Mouse (Mus musculus) c-Kit-positive CD71-negative TER-119-negative erythroid progenitor cells, embryonic 14.5 days (primary cell): ENCODE results near the gene Slc1a2.
A peak's percentile ranks its signal among the peaks of the same experiment; 100 is the strongest.

Experiments used
- DNase-seq: peaks from one replicate; pipeline ENCODE4 v3.0.0-alpha.2; 2013; ENCODE audit warnings: low read depth

Slc1a2 gene

DNA sequence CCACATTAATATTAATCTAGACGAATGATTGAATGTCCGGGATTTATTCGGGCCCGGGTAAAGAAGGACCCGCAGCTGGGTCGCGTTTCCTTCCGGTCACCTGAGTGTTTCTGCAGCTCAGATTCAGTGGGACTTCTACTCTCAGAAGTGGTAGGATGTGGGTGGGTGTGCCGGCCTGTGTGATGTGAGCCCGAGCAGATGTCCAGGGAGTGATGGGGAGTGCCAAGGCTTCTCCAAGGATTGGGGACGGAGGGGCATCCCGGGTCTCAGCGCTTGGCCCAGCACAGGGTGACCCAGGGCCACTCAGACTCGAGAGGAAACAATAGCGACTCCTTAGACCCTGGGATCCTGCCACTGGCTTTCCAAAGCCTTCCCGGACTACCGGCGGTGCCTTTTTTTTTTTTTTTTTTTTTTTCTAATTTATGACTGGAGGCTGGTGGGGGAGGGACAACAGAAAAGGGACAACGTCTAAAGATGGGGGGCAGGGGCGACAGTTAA is at the start of gene Slc1a2:
TSS of gene Slc1a2 (plus strand) at position 497 of the 498 bp plus-strand sequence.
- DNase-seq, result no peak

DNA sequence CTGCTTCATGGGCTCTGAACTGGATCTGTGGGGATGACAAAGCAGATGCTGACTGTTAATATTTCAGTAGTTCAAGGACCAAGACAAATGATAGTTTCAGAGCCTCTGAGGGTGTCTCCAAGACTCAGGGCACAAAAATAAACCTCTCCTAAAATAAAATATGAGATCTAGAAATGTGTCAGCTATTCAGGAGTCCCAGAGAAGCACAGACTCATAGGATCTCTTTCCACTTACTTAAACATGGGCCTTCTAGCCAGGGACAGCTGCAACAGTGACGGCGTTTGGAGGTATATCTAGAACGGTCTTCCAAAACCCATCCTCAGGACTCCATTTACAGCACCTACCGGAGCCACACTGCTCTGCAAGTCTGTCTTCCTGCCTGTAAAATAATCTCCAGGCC is 48.0 kb upstream of the Slc1a2 start:
- DNase-seq, result no peak

DNA sequence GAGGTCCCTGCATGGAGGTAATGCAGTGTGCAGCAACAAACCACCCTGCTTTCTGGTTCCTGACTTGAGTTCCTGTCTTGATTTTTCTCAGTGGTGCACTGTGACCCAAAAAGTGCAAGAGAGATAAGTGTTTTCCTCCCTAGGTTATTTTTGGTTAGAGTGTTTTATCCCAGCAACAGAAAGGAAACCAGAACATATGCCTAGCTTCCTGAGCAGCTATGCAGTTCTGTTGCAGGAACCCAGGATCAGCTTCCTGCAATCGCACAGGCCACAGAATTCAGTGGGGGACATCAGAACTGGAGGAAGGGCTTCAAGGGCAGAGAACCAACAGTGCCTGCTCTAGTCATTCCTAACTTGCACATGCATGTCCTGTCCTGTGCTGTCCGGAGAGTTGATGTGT is 41.8 kb upstream of the Slc1a2 start:
- DNase-seq, result no peak

DNA sequence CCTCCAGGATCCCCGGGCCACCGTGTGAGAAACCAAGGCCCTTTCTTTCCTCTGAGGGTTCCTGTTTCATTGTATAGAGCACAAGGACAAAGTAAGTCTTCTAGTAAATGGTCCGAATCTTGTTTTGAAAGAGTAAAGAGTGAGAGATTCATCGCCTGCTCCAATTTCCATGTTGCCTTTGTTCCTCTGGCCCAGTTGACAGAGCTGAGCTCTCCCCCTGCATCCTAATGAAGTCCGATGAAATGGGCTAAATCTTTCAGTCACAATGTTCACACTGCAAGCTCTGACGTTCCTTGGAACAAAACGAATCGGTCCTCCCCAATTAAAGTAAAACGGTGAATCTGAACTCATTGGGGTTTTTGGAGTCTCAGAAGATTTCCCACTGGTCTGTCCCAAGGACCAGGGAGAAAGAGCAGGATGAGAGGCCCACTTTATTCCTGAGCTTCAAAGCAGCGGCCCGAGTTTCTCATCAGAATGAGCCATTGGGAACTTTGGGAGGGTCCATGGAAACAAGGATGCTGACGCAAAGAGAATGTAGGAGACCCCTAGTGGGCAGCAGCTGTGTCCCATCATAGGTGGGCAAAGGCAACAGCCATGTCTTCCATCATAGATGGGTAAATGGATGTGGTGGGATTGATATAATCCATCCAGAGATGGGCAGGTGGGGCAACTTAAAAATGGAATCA is 37.6 kb upstream of the Slc1a2 start:
- no peak for DNase-seq

DNA sequence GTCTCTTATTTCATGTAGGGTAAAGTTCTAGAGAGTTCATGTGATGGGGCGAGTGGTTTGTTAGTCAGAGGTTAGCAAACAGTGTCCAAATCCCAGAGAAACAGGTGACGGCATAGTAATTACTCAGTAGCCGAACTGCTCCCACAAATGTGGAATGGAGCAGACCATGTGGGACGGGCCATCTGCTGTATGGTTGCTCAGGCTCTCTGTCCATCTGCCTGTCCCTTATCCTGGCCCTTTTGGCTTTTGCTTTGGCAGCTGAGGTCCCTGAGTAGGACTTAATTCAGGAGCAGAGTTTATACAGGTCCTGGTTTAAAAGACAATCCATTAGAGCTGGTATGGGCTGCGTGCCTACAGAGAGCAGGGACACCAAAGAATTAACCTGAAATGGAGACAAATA is 36.3 kb upstream of the Slc1a2 start:
- DNase-seq, result no peak

DNA sequence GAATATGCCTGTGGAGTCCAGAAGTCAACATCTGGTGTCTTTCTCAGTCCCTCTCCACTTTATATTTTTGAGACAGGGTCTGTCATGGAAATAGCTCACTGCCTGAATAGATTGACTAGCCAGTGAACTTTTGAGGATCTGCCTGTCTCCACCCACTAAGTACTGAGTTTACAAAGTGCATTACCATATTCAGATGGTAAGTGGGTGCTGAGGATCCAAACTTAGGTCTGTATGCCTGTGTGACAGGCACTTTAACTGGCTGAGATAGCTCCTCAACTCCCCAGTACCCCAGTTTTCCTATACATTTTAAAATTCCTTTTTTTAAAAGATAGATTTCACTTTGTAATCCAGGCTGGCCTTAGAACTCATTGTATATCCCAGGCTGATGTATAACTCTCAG is 35.5 kb upstream of the Slc1a2 start:
- DNase-seq, result no peak

DNA sequence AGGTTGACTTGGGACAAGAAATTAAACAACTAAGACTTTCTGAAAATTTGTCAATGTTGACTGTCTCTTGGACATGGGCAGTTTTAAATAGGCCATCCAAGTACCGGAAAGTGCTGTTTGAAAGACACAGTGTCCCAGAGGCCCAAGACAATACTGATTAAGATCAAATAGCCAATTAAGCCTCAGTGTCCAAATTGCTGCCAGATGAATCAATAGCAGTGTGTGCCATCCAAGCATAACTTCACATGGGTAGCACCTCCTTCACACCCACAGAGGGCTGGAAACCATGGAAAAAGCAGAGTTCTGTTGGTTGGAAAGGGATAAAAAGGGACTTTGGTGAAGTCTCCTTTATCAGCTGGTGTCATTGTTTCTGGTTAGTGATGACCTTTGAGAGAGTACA is 33.9 kb upstream of the Slc1a2 start:
- no peak for DNase-seq

DNA sequence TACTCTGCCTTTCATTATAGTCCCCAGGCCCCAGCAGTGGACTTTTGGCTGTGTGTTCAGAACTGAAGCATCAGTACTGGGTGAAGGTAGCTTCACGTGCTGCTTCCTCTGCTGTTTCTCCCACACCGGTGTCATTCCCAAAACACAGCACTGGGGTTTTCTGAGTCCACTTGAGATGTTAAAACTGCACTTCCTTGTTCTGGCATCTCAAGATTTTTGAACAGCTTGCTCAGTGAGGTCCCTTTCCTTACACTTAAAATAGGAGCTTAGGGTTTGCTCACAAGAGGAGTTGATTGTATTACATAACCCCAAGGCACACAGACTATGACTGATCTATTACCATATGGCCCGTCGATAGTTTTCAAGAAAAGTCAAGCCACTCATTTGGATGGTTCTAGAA is 26.1 kb upstream of the Slc1a2 start:
- DNase-seq, result no peak

DNA sequence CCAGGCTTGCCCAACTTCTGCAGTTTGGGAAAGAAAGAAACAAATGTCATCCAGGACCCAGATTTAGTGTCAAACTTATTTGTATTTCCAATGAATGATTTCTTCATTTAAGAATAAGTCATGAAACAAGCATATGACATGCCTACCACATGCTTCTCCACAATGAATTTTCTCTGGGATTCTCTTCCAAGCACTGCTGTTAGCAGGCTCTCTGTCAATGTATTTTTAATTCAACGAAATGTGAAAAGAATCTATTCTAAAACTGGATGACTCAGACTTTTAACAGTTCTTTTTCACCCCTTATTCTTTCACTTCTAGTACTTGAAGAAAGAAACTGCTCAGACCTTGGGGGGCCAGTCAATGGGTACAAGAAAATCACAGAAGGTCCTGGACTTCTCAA is 24.4 kb upstream of the Slc1a2 start:
- DNase-seq, result no peak

DNA sequence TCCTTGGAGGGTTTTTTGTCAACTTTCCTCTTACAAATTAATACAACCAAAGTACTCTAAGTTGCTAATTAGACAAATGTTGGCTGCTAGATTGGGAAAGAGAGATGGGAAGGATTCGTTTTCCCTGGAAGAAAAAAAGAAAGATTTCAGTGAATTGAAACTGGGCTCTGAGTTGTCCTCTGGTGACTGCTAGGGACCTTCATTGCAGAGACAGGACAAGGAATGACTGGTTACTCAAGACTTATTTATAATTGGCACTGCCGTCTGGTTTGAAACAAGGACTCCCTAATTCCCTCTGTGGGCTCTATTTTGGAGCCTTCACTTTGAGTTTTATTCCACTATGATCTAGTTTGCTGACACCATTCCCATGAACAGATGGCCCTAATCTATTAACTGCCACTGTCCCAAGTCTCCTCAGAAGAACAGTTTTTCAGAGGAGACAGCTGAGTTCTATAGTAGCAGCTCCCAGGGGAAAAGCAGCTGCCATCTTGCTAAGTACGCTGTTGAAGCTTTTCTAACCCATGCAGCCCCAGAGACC is 22.9 kb upstream of the Slc1a2 start:
- no peak for DNase-seq

DNA sequence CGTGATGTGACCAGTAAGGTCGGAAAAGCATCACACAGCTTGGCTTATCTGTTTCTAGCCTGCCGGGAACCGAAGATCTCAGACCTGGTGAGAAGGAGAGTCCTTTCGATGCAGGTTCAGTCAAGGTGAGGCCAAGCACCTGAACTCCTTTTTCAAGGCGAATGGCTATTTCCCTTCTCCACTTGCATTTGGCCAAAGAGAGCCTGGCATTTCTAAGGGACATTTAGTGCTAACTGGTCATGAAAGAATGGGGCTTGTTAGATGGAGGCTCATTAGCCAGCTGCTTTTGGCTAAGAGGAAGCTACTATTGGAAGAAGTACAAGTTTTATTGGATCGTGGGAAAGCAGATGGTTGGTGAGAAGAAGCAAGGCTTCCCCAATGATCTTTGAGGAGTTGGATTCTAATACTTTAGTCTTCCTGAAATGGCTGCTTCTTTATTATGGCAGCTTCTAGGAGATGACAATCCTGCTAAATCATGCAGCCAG is 22.3 kb upstream of the Slc1a2 start:
- no peak for DNase-seq

DNA sequence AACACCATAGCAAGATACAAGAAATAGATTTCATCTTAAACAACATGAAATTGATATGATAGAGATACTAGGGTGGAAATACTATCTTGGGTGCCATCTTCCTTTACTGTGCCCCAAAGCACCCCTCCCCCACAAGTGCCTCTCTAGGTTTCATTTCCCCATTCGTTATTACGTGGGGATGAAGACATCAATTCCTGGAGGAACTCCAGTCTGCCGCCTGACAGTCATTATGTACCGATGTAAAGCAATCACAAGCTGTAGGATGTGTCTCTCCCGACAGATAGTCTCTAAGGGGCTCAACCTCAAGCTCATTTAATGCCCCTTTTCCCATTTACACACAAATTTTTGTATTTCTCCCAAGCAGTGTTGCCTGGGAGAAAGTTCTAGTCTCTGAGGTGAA is 20.3 kb upstream of the Slc1a2 start:
- peak; percentile 9 for DNase-seq

DNA sequence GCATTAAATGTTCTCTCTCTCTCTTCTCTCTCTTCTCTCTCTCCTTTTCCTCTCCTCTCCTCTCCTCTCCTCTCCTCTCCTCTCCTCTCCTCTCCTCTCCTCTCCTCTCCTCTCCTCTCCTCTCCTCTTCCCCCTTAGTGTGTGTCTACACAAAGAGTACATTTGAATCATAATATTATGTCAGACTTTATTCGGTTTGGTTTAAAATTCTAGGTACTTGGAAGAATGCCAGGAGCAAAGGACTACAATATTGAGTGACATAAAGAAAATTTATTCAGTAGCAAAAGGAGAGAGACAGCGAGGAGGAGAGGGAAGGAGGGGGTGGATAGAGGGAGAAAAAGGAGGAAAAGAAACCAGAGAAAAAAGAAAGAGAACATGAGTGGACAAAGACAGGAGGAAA is 19.8 kb upstream of the Slc1a2 start:
- DNase-seq, result no peak

DNA sequence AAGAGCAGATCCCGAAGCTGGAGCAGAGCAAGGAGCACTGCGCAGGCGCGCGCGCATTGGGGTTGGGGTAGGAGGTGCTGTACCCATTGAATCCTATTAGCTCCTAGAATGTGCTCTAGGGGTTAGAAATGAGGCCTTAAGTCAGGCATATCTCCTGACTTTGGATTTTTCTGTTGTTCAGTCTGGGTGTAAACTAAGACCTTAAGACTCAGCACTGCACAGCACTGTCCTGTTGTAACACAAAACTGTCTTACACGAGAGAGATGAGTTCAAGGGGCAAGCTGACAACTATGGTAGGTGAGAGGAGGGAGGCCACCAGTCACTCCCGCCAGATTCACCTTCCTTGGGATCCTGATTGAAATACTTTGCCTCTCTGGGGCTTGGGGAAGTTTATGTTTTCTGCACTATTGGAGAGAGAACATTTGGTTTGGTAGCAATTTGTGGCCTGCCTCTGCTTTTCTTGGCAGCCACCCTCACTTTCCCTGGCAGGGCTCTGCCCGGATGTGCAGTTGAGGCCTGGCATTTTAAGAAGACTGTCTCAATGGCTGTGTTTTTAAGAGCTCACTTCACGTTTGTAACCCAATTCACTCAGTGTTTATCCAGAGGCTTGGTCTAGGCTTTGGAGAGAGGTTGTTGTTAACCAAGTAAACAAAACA is 9.5 kb upstream of the Slc1a2 start:
- no peak for DNase-seq

DNA sequence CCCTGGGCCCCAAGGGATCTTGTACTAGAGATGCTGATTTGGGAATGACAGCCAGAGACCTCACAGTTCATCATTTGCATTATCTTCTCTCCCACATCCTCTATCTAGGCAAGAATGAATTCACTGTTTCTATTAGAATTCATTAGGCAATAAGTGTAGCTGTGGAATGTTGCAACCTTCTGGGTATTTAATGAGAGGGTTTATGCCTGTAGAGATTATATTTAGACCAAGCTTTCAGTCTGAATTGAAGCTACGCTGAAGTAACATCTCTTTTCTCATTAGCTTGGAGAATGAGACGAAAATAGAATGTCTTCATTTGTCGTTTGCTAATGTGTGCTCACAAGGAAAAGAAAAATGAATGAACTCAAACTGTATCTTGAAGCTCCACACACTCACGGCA is 8.1 kb upstream of the Slc1a2 start:
- DNase-seq, result no peak

DNA sequence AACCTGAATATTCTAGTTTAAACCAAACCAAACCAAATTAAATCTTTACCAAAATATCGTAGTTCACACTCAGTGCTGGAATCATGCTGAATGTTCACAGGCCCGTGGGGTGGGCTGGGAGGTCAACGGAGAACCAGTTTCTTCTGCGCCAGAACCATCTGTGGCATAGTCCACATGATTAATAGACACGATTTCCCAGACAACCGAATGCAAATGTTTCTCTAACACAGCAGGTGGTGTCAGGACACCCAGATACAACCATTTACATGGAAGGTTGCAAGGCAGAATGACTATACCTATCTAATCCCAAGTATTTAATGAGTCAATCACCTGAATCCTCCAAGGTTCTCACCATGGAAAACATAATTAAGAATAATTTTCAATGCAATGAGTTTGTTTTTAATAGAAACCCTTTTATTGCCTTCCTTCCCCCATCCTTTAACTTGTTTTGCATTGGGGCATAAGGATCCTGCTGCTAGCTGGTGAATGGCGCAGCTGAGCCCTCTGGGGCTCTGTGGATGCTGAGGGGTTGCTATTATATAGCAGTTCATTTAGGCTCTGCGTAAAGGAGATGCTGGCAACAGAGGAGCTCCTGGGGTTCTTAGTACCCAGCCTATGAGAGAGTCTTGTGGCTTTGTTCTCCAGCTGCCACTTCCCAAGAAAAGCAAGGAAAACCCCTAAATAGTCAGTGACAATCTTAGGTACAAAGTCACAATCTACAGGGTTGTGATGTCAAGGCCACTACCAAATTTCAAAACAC is 2.3 kb upstream of the Slc1a2 start:
- no peak for DNase-seq

DNA sequence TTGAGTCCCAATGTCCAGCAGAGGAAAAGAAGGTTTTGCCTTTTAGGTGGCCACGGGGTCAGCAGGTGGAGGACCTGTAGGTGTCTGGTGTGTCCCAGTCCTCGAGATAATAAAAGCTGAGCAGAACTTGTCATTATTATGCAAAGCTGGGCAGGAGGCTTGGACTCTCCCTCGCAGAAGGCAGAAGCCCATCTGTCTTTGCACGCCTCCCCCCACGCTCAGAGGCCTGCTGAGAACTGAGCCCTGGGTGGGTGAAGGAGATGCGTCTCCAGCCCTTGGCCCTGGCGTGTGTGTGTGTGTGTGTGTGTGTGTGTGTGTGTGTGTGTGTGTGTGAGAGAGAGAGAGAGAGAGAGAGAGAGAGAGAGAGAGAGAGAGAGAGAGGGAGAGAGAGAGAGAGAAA is 733 bp upstream of the Slc1a2 start:
- no peak for DNase-seq

DNA sequence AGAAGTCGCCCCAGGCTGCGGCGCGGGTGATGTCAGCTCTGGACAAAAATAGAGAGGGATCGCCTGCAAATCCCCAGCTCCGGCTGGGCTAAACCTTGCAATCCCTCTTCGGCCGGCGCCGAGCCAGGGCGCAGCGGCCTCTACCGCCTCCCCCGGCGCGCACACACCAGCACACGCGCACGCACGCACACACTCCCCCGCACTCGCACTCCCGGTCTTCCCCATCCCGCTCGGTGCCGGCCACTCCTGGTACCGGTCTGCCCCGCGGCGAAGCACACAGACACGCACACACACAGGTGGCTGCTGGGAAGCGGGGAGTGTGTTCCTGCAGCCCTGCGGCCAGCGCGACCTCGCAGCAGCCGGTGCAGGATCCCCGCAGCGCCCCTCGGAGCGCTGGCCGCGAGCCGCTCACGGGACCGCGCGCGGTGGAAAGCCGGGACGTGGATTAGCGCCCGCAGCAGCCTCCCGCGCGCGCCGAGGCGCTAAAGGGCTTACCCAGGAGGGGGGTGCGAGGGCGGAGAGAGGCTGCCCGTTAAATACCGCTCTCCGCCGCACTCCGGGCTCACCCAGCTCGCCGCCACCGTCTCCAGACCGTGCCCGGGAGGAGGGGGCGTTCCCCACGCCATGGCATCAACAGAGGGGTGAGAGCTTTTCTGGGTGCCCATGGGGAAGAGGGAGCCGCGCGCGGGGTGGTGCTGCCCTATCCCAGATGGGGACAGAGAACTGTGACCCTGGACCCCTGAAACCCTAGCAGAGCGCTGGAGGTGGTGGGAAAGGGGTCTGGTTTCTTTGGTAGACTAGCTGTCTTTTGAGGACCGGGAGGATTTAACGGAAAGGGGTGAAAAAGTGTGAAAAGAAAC is 432 bp downstream of the Slc1a2 start:
- peak; percentile 9 for DNase-seq

DNA sequence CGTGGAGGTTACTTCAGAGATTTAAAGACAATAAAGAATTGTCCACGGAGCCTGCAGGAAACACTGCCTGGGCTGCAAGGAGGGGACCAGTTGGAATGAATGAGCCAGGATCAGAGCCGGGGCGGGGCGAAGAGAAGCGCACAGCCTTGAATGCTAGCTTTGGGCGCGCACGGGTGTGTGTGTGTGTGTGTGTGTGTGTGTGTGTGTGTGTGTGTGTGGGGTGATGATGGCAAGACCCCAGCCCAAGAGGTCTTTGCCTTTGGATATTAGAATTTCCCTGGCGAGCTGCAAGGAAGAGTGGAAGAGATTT is 1.0 kb downstream of the Slc1a2 start:
- DNase-seq, result no peak

DNA sequence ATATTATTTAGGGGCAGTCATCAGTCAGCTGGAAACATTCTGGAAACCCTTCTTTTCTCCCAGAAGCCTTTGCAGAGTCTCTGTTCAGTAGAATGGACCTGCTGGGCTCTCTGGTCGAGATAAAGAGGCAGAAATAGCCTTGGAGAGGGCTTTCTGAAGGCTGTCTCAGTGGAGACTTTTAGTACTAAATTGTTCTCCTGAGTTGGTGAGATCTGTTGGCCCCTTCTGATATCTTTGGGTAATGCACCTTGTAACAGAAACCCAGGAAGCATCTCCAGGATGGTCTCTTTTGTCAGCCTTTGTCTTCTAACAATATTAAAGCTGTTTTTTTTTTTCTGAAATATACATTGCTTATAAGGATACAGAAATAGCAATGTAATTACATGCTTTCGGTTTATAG is 2.6 kb downstream of the Slc1a2 start:
- no peak for DNase-seq

DNA sequence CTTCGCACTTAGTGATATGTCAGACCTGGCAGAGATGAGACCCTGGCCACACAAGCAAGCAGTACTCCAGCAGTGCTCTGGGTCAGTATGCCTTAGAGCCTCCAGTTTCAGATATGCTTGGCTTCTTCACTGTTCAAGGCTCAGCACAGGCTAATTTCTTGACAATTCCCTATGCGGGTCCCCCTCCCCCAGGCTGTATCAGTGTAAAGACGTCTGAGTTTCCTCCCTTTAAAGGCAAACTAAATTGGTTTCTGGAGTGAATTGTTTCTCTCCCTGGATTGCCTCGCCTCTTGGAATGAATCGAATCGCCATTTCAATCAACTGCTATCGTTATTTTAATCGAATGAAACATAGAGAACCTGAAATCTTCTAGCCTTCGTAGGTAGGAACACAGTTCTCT is 4.5 kb downstream of the Slc1a2 start:
- DNase-seq, result no peak

DNA sequence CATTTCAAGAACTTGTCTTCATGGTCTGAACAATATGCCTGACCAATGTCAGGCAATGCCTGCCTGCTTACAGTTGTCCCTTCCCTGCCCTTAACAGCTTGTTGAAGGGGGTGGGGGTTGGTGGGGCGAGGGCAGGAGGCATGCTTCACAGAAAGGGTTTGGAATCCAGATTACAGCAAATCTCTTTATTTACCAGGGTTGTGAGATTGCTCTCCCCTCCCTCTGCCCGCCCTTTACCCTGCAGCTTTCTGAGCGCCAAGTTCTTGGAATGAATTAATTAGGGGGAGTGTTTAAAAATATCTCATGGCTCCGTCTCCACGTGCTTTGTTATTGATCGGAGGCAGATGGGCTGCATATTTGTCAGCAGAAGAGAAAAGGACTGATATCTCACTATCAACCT is 4.9 kb downstream of the Slc1a2 start:
- no peak for DNase-seq
